In the genomic region with DNA sequence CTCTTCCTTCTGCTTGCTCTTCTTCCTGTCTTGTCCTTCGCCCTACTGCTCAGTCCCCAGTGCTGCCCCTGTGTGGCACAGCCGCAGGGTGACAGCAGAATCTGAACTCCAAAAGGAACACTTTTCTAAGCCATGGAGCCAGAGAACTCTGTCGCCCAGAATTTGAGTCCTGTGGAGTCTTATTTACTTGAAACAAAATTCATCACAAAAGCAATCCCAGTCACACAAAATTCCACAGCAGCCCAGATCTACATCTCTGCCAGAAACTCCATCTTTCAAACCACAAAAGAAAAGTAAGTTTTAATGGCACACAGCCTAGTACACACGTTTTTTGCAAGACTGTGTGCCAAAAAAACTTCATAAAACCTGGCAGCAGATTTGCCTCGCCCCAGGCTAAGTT, we compare ENCODE assay signal across 7 mouse cellular contexts. TPM values are rescaled to one million over a fixed set of nuclear protein-coding genes. Genes with fewer than 3 reads are reported as not detected.
DNase-seq lines count a peak whose midpoint lies in the region; ATAC-seq and TF ChIP-seq lines count a peak whose summit lies in the region.

No protein-coding gene starts in this region.

- H3K27me3 ChIP-seq in kidney, embryonic 15.5 days: no peaks in the 10 kb centered on the region
- no peaks in the 10 kb centered on the region for H3K27me3 ChIP-seq in megakaryocyte, embryonic 14.5 days (replicated peaks)

- H3K4me2 ChIP-seq in kidney, embryonic 15.5 days: peak overlapping the region; percentile 20; the same call in 1 of the 2 replicates

- no peak overlapping the region; the same call in 1 of the 2 replicates for H3K27ac ChIP-seq in left cerebral cortex, adult 2 months
- H3K27ac ChIP-seq in kidney, embryonic 15.5 days: peak overlapping the region; percentile 71

- TF ChIP-seq CTCF in left cerebral cortex, adult 2 months (IDR thresholded peaks at IDR 0.05): peak; percentile 61

- no peak overlapping the region for H3K9ac ChIP-seq in kidney, embryonic 15.5 days

- H3K4me3 ChIP-seq in left cerebral cortex, adult 2 months: no peak overlapping the region; the same call in 1 of the 2 replicates
- H3K4me3 ChIP-seq in kidney, embryonic 15.5 days (replicated peaks): 0 out of 2 replicates have a peak overlapping the region, but pooled peaks have one; percentile 4
- H3K4me3 ChIP-seq in megakaryocyte, embryonic 14.5 days (replicated peaks): peak overlapping the region; percentile 82

- H3K36me3 ChIP-seq in kidney, embryonic 15.5 days: peaks cover 21% of the 10 kb centered on the region
- peaks cover 35% of the 10 kb centered on the region for H3K36me3 ChIP-seq in megakaryocyte, embryonic 14.5 days (replicated peaks; ENCODE audit: low read length)

- peak; percentile 56 for ATAC-seq in activated CD4-positive, CD25-positive, alpha-beta regulatory T cell, adult 4 months
- ATAC-seq in common myeloid progenitor, adult 5-6 weeks (replicated peaks; ENCODE audit: low read depth, poor library complexity, severe bottlenecking): peak; percentile 83
- no peak for ATAC-seq in kidney, embryonic 15.5 days (replicated peaks; ENCODE audit: low FRiP score)

- H3K9me3 ChIP-seq in kidney, embryonic 15.5 days (replicated peaks): no peaks in the 10 kb centered on the region
- no peaks in the 10 kb centered on the region for H3K9me3 ChIP-seq in megakaryocyte, embryonic 14.5 days

- no peak for DNase-seq in left cerebral cortex, adult 2 months (ENCODE audit: extremely low spot score in 1 of 2, low spot score in 2 of 2)
- no peak for DNase-seq in left cerebral cortex, adult 9 months (ENCODE audit: low spot score in 2 of 2)
- peak; percentile 53 for DNase-seq in thymus, postnatal 14 days

- intact Hi-C loops in left cerebral cortex, adult 2 months (cut with DNase I): no loop called here

- H3K4me1 ChIP-seq in kidney, embryonic 15.5 days: peaks cover 59% of the 10 kb centered on the region
- H3K4me1 ChIP-seq in megakaryocyte, embryonic 14.5 days: peaks cover 76% of the 10 kb centered on the region

- WGBS in kidney, embryonic 15.5 days: 43% methylated on average over 5 of the region's 5 CpGs

RNA-seq across cellular contexts. Expression of gene Fbxl17, which starts 6.5 kb away (rescaled TPM):
- 10 to 100 TPM; 59.0 to 66.2 TPM for total RNA-seq in left cerebral cortex, adult 2 months (2021)
- 10 to 100 TPM in 1 of 2 experiments, 1 to 10 TPM in 1; 5.1 to 10.1 TPM for polyA plus RNA-seq in activated CD4-positive, CD25-positive, alpha-beta regulatory T cell, adult 4 months (2017; shearing (Covaris generic))
- total RNA-seq in common myeloid progenitor, adult 5-6 weeks (2017): 7.7 and 11.5 TPM in 2 replicates
- 5.0 and 5.7 TPM in 2 replicates for polyA plus RNA-seq in kidney, embryonic 15.5 days (2015; fragmentation: Nextera tagmentation; extraction: Ambion mirVana)
- 9.0 and 12.7 TPM in 2 replicates for polyA plus RNA-seq in megakaryocyte, embryonic 14.5 days (2012; ENCODE audit: insufficient read depth, low replicate concordance)
